Mouse (Mus musculus): ENCODE results near the gene Iba57.

Gene Iba57

DNA sequence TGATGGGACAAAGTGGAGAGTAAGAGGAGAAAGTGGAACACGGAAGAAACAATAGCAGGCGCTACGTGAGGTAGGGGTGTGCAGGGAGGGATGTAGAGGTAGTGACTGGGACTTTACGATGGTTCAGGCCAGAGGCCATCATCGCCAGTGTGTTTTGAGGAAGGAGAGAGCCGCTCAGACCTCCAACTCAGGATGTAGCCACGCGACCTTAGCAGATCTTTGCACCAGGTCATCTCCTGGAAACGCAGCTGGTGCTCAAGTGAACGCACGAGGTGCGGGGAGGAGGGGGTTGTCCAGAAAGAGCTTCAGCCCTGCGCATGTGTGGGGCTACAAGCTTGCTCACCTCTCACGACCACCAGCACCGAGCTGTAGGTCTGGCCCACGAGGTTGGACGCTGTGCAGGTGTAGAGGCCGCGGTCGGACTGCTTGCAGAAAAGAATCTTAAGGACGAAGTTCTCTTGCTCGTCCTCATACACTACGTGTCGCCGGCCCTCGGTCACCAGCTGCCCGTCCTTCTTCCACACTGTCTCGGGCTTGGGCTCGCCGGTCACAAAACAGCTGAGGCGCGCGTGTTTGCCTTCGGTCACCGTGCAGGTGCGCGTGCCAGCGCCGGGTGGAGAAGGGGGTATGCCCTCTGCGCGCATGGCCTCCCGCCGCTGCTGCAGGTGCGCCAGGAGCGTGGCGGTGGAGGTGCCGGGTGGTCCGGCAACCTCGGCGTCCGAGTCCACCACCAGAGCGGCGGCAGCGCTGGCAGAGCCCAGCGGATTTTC, 28.3 kb downstream of the Iba57 start:
- ATAC-seq (ENCODE audit: insufficient number of reproducible peaks, low FRiP score, low TSS enrichment) = no peak

DNA sequence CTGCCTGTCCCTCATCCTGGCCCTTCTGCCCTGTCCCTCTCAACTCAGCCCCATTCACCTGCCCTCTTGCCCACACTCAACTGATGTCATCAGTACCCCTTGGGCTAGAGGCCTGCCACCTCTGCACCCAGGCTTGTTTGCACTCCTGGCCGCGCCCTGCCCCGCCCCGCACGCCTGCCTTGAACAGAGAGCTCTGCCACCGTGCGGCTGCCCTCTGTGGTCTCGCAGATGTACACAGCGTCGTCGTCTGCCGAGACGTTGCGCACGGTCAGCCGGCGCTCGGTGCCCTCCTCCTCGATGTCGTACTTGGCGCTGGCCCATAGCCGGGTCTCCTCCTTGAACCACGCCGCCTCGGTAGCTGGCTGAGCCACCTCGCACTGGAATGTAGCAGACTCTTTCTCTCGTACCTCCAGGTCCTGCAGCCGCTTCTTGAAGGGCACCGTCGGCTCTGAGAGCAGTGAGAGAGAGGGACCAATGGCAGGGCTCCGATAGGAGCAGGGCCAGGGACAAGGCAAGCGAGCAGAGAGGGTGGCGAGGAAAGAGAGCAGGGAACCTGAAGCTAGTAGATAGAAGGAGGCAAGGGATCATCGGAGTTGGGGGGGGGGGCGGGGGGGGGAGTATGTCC, 29.1 kb downstream of the Iba57 start:
- ATAC-seq (ENCODE audit: insufficient number of reproducible peaks, low FRiP score, low TSS enrichment) = no peak

DNA sequence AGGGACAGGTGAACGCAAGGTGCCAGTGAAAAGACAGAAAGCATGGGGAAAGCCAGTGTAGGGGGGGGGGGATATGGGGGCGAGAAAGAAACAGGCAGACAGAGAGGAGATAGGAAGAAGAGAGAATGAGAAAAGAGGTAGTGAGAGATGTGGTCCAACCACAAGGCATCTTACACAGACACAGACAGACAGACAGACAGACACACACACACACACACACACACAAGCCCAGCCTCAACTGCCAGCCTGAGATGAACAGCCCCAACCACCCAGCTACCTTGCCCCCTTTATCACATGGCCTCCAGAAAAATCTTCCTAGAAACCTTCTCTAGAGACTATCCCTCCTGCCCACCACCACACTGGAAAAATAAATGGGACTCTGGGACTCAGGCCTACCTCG, 31.5 kb downstream of the Iba57 start:
- ATAC-seq (ENCODE audit: insufficient number of reproducible peaks, low FRiP score, low TSS enrichment) = no peak

DNA sequence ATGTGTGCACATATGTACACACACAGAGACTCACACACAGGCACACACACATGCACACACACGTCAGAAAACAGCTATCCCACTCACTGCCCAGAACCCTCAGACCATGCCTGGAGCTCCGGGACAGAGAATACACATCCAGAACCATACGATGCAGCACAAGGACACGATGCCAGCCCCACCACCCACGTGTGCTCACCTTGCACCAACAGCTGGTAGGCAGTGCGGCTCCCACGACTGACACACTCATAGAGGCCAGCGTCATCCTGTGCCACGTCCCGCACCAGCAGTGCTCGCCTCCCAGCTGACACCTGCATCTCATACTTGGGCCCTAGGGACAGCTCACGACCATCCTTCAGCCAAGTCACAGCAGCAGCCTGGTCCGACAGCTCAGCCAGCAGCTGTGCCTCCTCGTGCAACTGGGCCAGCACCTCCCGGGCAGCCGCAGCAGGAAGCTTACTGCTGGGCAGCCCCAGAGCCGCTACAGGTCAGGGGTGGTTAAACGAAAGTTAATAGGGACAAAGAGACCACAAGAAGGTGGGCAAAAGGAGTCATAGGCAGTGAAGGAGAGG, 32.1 kb downstream of the Iba57 start:
- no peak for ATAC-seq (ENCODE audit: insufficient number of reproducible peaks, low FRiP score, low TSS enrichment)

DNA sequence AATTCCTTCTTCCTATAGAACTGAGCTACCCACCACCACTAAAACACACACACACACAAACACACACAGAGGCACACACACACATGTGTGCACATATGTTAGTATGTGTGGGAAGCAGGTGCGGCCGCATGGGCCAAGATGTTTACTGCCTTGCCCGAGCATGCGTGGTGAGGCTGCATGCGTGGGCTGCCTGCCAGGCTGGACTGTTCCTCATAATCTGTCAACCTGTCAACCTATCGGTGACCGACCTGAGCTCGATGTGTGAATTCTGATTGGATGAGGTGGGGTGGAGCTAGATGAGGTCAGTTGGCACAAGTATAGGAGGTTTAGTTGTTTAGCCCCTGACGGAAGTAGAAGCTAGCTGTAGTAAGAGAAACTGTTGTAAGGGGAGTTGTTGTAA, 32.8 kb downstream of the Iba57 start:
- ATAC-seq (ENCODE audit: insufficient number of reproducible peaks, low FRiP score, low TSS enrichment) = no peak

DNA sequence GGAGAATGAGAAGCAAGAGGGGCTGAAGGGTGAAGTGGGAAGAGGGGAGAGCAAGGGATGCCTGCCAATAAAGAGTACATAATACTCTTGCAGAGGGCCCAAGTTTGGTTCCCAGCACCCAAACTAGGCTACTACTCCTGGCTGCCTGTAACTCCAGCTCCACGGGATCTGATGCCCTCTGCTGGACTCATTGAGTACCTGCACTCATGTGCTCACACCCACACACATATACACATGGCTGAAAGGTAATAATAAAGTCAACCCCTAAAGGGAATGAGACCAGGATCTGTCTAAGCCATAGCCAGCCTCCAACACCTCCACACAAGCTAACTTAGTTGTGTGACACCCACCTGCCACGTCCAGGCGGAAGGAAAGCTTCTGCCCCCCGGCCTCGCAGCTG, 57.6 kb downstream of the Iba57 start:
- ATAC-seq (ENCODE audit: insufficient number of reproducible peaks, low FRiP score, low TSS enrichment) = no peak
